Mouse (Mus musculus) G1E (cell line): ENCODE data around the gene Gm6408.

Experiments
- CTCF ChIP-seq: IDR thresholded peaks from 2 replicates; pipeline ENCODE4 v1.5.1; 2012; ENCODE audit warnings: low read depth, low read length, inconsistent platforms, mixed read lengths
- GATA2 ChIP-seq: IDR thresholded peaks from 2 replicates; pipeline ENCODE4 v1.6.1; 2012; ENCODE audit warnings: low read depth, low read length, inconsistent platforms, borderline replicate concordance
- TAL1 ChIP-seq: conservative IDR thresholded peaks from 2 replicates; pipeline ENCODE4 v1.6.1; 2012; ENCODE audit warnings: low read depth, low read length, inconsistent platforms, mixed read lengths

DNA sequence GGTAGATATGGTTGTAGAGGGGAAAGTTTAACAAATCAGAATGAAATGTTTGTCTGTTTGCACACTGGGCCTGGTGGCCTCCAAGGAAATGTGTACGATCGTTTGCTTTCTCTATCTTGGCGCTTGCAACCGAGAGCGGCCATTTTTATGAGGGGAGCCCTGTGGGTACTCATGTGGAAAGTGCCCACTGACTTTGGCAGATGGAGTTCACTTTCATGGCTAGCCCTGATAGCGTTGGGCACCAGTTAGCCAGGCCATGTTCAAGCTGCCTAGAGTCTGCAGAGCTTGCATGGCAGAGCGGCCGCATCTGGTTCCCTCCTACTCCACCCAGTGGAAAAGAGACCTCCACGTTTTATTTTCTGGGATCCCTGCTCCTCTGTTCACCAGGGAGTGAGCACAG lies 10.9 kb upstream of the Gm6408 start:
- TF ChIP-seq CTCF, result no peak
- no peak for TF ChIP-seq TAL1
- TF ChIP-seq GATA2, result no peak
